Mouse (Mus musculus) stomach, embryonic 16.5 days (tissue): ENCODE data around the gene Rora. TPM values are rescaled to one million over a fixed set of nuclear protein-coding genes. Genes with fewer than 3 reads are reported as not detected.
A peak's percentile ranks its signal among the peaks of the same experiment; 100 is the strongest.

Experiments used
- ATAC-seq: fragments of 200-750 bp; cut with Nextera tagmentation; 2 replicates; pipeline ENCODE4 v1.8.0; 2017; ENCODE audit warnings: moderate number of reproducible peaks, moderate TSS enrichment; ENCODE audit not compliant: insufficient read depth, low FRiP score
- H3K27ac ChIP-seq: fragments of 300-500 bp; sonication (generic); 2 replicates; pipeline ENCODE4 v1.5.1; 2014; ENCODE audit warnings: low read length
- H3K27me3 ChIP-seq: fragments of 300-500 bp; sonication (generic); 2 replicates; pipeline ENCODE4 v1.6.1; 2014; ENCODE audit warnings: low read length, control low read depth, mixed read lengths; ENCODE audit not compliant: control insufficient read depth, insufficient read depth
- H3K36me3 ChIP-seq: fragments of 300-500 bp; sonication (generic); 2 replicates; pipeline ENCODE4 v1.6.1; 2014; ENCODE audit warnings: low read length; ENCODE audit not compliant: control insufficient read depth, insufficient read depth
- H3K4me1 ChIP-seq: fragments of 300-500 bp; sonication (generic); 2 replicates; pipeline ENCODE4 v1.6.1; 2014; ENCODE audit warnings: low read length, control low read depth, mixed read lengths; ENCODE audit not compliant: control insufficient read depth, insufficient read depth
- H3K4me2 ChIP-seq: fragments of 300-500 bp; sonication (generic); 2 replicates; pipeline ENCODE4 v1.6.1; 2014; ENCODE audit warnings: low read depth, low read length, mixed read lengths
- H3K4me3 ChIP-seq: fragments of 300-500 bp; sonication (generic); replicated peaks from 2 replicates; pipeline ENCODE4 v1.5.1; 2014; ENCODE audit warnings: mild to moderate bottlenecking, low read length
- H3K9ac ChIP-seq: fragments of 300-500 bp; sonication (generic); 2 replicates; pipeline ENCODE4 v1.6.1; 2014; ENCODE audit warnings: low read length
- H3K9me3 ChIP-seq: fragments of 300-500 bp; sonication (generic); replicated peaks from 2 replicates; pipeline ENCODE4 v1.6.1; 2016; ENCODE audit warnings: low read length, control low read depth; ENCODE audit not compliant: control insufficient read depth
- WGBS: fragments of 180-500 bp; shearing (Covaris S2); extraction: QIAGEN DNeasy Blood & Tissue Kit; methylation state at CpG from one replicate; pipeline ENCODE4 v1.1.7; 2014; 5-methylcytosine and 5-hydroxymethylcytosine counted together
- polyA plus RNA-seq: library from polyadenylated mRNA; unstranded; fragments of >200 nt; fragmentation: Nextera tagmentation; extraction: Ambion mirVana; gene quantifications from 2 replicates; pipeline ENCODE4 v1.2.1, GENCODE M21; 2015

Gene Rora
- polyA plus RNA-seq, 1 experiment from 2014 or later = 8.4 TPM

GRCm38 (mm10) chr9:69419476-69419875 lies 765.9 kb downstream of the Rora start:
- 0 out of 2 replicates have a peak, but pooled peaks cover 2% of the 10 kb centered on the region for H3K36me3 ChIP-seq
- H3K9ac ChIP-seq = no peak overlapping the region
- no peak overlapping the region for H3K4me2 ChIP-seq
- no peak overlapping the region for H3K27ac ChIP-seq
- no peaks in the 10 kb centered on the region for H3K27me3 ChIP-seq
- H3K4me1 ChIP-seq = no peaks in the 10 kb centered on the region
- H3K4me3 ChIP-seq = no peak overlapping the region
- 93% methylated on average over 1 of the region's 1 CpGs for WGBS
- ATAC-seq = no peak
- no peaks in the 10 kb centered on the region for H3K9me3 ChIP-seq

GRCm38 (mm10) chr9:69430531-69430930 lies 776.9 kb downstream of the Rora start:
- peaks cover 7% of the 10 kb centered on the region for H3K4me1 ChIP-seq
- no peak overlapping the region for H3K4me2 ChIP-seq
- WGBS = 86% methylated on average over 3 of the region's 3 CpGs
- no peaks in the 10 kb centered on the region for H3K27me3 ChIP-seq
- no peak overlapping the region for H3K27ac ChIP-seq
- ATAC-seq = no peak
- peaks cover 4% of the 10 kb centered on the region; the same call in 1 of the 2 replicates for H3K36me3 ChIP-seq
- no peaks in the 10 kb centered on the region for H3K9me3 ChIP-seq
- no peak overlapping the region for H3K4me3 ChIP-seq
- no peak overlapping the region for H3K9ac ChIP-seq

DNA sequence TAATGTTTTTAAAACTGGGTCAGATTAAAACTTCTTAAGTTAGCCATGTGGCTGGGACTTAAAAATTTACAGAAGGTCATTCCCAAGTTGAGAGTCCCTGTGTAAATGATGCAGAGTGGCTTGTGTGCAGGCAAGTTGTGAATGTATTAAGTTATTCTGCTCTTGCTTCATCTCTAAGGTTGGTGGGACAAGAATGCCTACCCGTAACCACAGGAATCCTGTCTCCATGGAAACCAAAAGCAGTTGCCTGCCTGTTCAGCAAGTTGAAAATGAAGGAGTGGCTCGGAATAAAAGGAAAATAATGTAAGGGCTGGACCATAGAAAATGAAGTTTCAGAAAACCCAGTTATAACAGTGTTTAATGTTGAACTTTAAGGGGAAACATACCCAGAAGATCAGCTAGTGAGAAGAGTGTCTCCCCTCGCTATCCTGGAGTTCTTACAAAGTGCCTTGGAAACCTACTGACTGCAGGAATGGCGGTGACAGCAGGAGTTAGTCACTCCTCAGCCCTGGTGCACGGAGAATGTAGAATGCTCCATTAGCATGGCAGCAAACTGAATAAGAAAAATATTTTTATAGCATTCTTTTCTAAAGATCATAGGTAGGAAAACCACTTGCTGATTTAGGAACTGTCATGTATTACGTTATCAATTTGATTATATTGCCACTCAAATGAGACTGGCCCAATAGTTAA lies 778.4 kb downstream of the Rora start:
- Histone ChIP-seq H3K4me1 (peaks cover 7% of the 10 kb centered on the region), H3K4me2 (no peak overlapping the region), H3K36me3 (peaks cover 4% of the 10 kb centered on the region; the same call in 1 of the 2 replicates), H3K27ac (peak overlapping the region; percentile 76), H3K9ac (no peak overlapping the region; the same call in 1 of the 2 replicates), H3K9me3 (no peaks in the 10 kb centered on the region), H3K27me3 (no peaks in the 10 kb centered on the region), H3K4me3 (no peak overlapping the region)
- WGBS = 54% methylated on average over 6 of the region's 6 CpGs
- ATAC-seq = no peak

DNA sequence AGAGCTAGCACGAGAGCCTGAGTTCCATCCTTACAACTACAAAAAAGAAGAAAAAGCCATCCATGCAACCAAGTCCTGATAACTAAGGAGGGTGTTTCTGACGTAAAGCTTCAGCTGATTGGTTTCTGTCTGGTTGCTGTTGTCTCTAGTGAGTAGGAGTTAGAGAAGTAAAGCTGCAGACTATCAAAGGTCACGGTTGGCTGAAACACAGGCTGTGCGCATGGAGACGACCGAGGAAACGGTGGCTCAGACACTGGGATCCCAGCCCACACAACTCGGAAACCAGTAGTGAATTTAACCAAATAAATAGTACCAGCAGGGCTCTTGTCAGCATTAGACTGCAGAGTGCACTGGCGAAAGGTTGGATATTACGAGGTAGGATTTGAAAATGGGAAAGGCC lies 781.6 kb downstream of the Rora start:
- Histone ChIP-seq H3K4me1 (peaks cover 9% of the 10 kb centered on the region), H3K4me3 (no peak overlapping the region), H3K9me3 (no peaks in the 10 kb centered on the region), H3K27me3 (no peaks in the 10 kb centered on the region), H3K9ac (no peak overlapping the region), H3K27ac (no peak overlapping the region), H3K36me3 (no peaks in the 10 kb centered on the region), H3K4me2 (no peak overlapping the region)
- 84% methylated on average over 10 of the region's 10 CpGs for WGBS
- ATAC-seq = no peak

DNA sequence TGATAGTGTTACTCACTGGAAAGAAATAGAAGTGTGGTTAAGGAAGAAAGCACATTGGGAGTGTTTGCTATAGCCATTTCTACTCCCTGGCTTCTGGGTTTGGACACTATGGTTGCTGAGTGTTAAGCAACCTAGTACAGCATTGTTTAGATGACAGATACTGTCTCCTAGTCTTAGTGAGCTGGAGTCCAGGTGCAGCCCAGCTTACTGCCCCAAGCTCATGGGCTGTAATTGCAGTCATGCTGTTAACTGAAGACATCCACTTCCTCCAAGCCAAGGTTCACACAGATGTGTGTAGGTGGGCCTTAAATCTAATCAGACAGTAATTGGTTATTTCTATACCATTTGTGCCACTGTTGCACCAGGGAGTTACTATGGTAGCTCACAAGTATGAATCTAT lies 782.1 kb downstream of the Rora start:
- Histone ChIP-seq H3K9ac (no peak overlapping the region), H3K36me3 (no peaks in the 10 kb centered on the region), H3K27ac (no peak overlapping the region), H3K27me3 (no peaks in the 10 kb centered on the region), H3K9me3 (no peaks in the 10 kb centered on the region), H3K4me2 (no peak overlapping the region), H3K4me3 (no peak overlapping the region), H3K4me1 (peaks cover 12% of the 10 kb centered on the region)
- ATAC-seq = no peak
